Mouse (Mus musculus) adrenal gland, adult 18-20 months (tissue): ENCODE results near the gene Pum3. TPM values are rescaled to one million over a fixed set of nuclear protein-coding genes. Genes with fewer than 3 reads are reported as not detected.

ENCODE experiments used
- total RNA-seq, 2 experiments: library from RNA; stranded (reverse); gene quantifications; 1 replicate in 1 of 2; 2 replicates in 1 of 2; pipeline ENCODE4 v1.2.3; 2021

The Pum3 gene
- total RNA-seq, 2 experiments from 2014 or later = 92.1 to 112 TPM

Other genes starting within 250 kb of the Pum3 start
- 10 to 100 TPM; 29.2 to 30.6 TPM for gene Vldlr, start 213.3 kb downstream of the Pum3 start, total RNA-seq
- gene Kcnv2, start 107.2 kb downstream of the Pum3 start, total RNA-seq = under 1 TPM in 1 of 2 experiments, not detected in 1; 0.07 TPM